Mouse (Mus musculus) frontal cortex, postnatal 36 days (tissue): ENCODE results near the gene Usp28.
"Not testable (repeated sequence)": the region's sequence is repeated elsewhere in the genome, so short reads cannot be mapped to it uniquely, and the experiment has no call there.

ENCODE experiments used
- DNase-seq, 2 experiments: peaks; one replicate each; pipeline ENCODE4 v3.0.0; 2022; ENCODE audit warnings: low spot score in 2 of 2

Usp28 gene

GRCm38 (mm10) chr9:48984845-48985707 is at the start of gene Usp28:
Gene Usp28 (plus strand): TSS chr9:48985375.
- DNase-seq, result peak; percentile 94 to 95

GRCm38 (mm10) chr9:48942349-48942748 is 42.8 kb upstream of the Usp28 start:
- DNase-seq, result no peak

GRCm38 (mm10) chr9:48947565-48947964 is 37.6 kb upstream of the Usp28 start:
- no peak for DNase-seq

- no peak for DNase-seq
Measured at GRCm38 (mm10) chr9:48961314-48961713, 23.9 kb upstream of the Usp28 start.

- no peak for DNase-seq
Measured at GRCm38 (mm10) chr9:48962131-48962530, 23.0 kb upstream of the Usp28 start.

GRCm38 (mm10) chr9:48964587-48965040 is 20.6 kb upstream of the Usp28 start, which contains the start of gene Htr3b:
Gene Htr3b (minus strand): TSS chr9:48964990.
- DNase-seq, result no peak

GRCm38 (mm10) chr9:48972494-48972893 is 12.7 kb upstream of the Usp28 start:
- peak; percentile 56 to 74 for DNase-seq

GRCm38 (mm10) chr9:48976661-48977355 is 8.4 kb upstream of the Usp28 start:
- DNase-seq, result no peak

- no peak for DNase-seq
Measured at GRCm38 (mm10) chr9:48980371-48980770, 4.8 kb upstream of the Usp28 start.

- no peak for DNase-seq
Measured at GRCm38 (mm10) chr9:48980781-48981180, 4.4 kb upstream of the Usp28 start.

GRCm38 (mm10) chr9:48981827-48982226 is 3.3 kb upstream of the Usp28 start:
- no peak for DNase-seq

- DNase-seq, result not testable (repeated sequence)
Measured at GRCm38 (mm10) chr9:48983801-48984200, 1.4 kb upstream of the Usp28 start.

GRCm38 (mm10) chr9:48984320-48984844 is 793 bp upstream of the Usp28 start:
- DNase-seq, result no peak

GRCm38 (mm10) chr9:48985708-48986088 is 523 bp downstream of the Usp28 start:
- peak in 1 of 2 experiments; percentile 37 for DNase-seq

- peak; percentile 16 to 31 for DNase-seq
Measured at GRCm38 (mm10) chr9:48986616-48987141, 1.5 kb downstream of the Usp28 start.

GRCm38 (mm10) chr9:48987201-48988101 is 2.3 kb downstream of the Usp28 start:
- peak in 1 of 2 experiments; percentile 37 for DNase-seq

GRCm38 (mm10) chr9:48991671-48992070 is 6.5 kb downstream of the Usp28 start:
- no peak for DNase-seq

GRCm38 (mm10) chr9:48994779-48995178 is 9.6 kb downstream of the Usp28 start:
- DNase-seq, result no peak

GRCm38 (mm10) chr9:48995735-48996134 is 10.6 kb downstream of the Usp28 start:
- no peak for DNase-seq

GRCm38 (mm10) chr9:48999256-48999655 is 14.1 kb downstream of the Usp28 start:
- DNase-seq, result no peak

GRCm38 (mm10) chr9:49015824-49016223 is 30.6 kb downstream of the Usp28 start:
- DNase-seq, result no peak
